Mouse (Mus musculus): ENCODE measurements around the gene Mbtd1. TPM values are rescaled to one million over a fixed set of nuclear protein-coding genes. Genes with fewer than 3 reads are reported as not detected.

Mbtd1 gene
- polyA plus RNA-seq, 1 experiment from 2014 or later = 5.1 TPM

- ATAC-seq (ENCODE audit: insufficient read depth) = no peak
- 61% methylated on average over 6 of the region's 6 CpGs for WGBS (ENCODE audit: insufficient replicate concordance)
- Histone ChIP-seq H3K27ac (replicated peaks) (no peak overlapping the region), H3K9me3 (replicated peaks) (no peaks in the 10 kb centered on the region), H3K27me3 (no peaks in the 10 kb centered on the region), H3K9ac (no peak overlapping the region), H3K4me2 (no peak overlapping the region), H3K36me3 (replicated peaks) (peaks cover 56% of the 10 kb centered on the region), H3K4me3 (replicated peaks) (no peak overlapping the region), H3K4me1 (replicated peaks) (peaks cover 31% of the 10 kb centered on the region)
These were observed 79.7 kb downstream of the Mbtd1 start for GRCm38 (mm10) chr11:93965391-93965790.

GRCm38 (mm10) chr11:93967381-93967780, 81.7 kb downstream of the Mbtd1 start:
- H3K36me3 ChIP-seq (replicated peaks) = peaks cover 38% of the 10 kb centered on the region
- no peak for ATAC-seq (ENCODE audit: insufficient read depth)
- H3K27ac ChIP-seq (replicated peaks) = peak overlapping the region; percentile 69
- WGBS (ENCODE audit: insufficient replicate concordance) = under 1% methylated on average over 11 of the region's 11 CpGs
- H3K9ac ChIP-seq = peak overlapping the region; percentile 72
- no peaks in the 10 kb centered on the region for H3K9me3 ChIP-seq (replicated peaks)
- H3K4me3 ChIP-seq (replicated peaks) = peak overlapping the region; percentile 75
- peak overlapping the region; percentile 90 for H3K4me2 ChIP-seq
- no peaks in the 10 kb centered on the region for H3K27me3 ChIP-seq
- peaks cover 31% of the 10 kb centered on the region for H3K4me1 ChIP-seq (replicated peaks)

GRCm38 (mm10) chr11:93968005-93968847, 82.6 kb downstream of the Mbtd1 start, which contains the start of the genes Gm20390 and Nme1:
Gene Gm20390 (minus strand): TSS chr11:93968293.
Gene Nme1 (minus strand): TSS chr11:93968521.
- Histone ChIP-seq H3K4me3 (replicated peaks) (peak within 1 kb of the TSS; percentile 75), H3K9ac (peak within 1 kb of the TSS; percentile 72), H3K36me3 (replicated peaks) (peaks cover 29% of the 10 kb centered on the region), H3K27ac (replicated peaks) (peak within 1 kb of the TSS; percentile 69), H3K4me2 (peak within 1 kb of the TSS; percentile 90), H3K9me3 (replicated peaks) (no peaks in the 10 kb centered on the region), H3K4me1 (replicated peaks) (peaks cover 31% of the 10 kb centered on the region), H3K27me3 (no peaks in the 10 kb centered on the region)
- WGBS (ENCODE audit: insufficient replicate concordance) = under 1% methylated on average over 40 of the region's 40 CpGs
- peak; percentile 95 for ATAC-seq (ENCODE audit: insufficient read depth)

DNA sequence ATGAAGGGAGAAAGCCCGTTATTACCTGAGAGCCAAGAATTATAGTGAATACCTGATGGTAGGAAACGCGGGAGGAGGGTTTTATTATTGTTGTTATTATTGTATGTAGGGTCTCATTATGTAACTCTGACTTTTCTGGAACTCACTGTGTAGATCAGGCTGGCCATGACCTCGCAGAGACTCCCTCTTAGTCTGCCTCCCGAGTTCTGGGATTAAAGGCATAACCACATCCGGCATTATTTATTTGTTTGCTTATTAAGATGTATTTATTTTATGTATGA, 83.1 kb downstream of the Mbtd1 start:
- Histone ChIP-seq H3K9me3 (replicated peaks) (no peaks in the 10 kb centered on the region), H3K9ac (peak overlapping the region; percentile 72), H3K36me3 (replicated peaks) (peaks cover 25% of the 10 kb centered on the region), H3K27me3 (no peaks in the 10 kb centered on the region), H3K4me2 (peak overlapping the region; percentile 90), H3K4me3 (replicated peaks) (peak overlapping the region; percentile 75), H3K27ac (replicated peaks) (peak overlapping the region; percentile 69; the same call in 1 of the 2 replicates), H3K4me1 (replicated peaks) (peaks cover 31% of the 10 kb centered on the region)
- ATAC-seq (ENCODE audit: insufficient read depth) = no peak
- 36% methylated on average over 6 of the region's 6 CpGs for WGBS (ENCODE audit: insufficient replicate concordance)

DNA sequence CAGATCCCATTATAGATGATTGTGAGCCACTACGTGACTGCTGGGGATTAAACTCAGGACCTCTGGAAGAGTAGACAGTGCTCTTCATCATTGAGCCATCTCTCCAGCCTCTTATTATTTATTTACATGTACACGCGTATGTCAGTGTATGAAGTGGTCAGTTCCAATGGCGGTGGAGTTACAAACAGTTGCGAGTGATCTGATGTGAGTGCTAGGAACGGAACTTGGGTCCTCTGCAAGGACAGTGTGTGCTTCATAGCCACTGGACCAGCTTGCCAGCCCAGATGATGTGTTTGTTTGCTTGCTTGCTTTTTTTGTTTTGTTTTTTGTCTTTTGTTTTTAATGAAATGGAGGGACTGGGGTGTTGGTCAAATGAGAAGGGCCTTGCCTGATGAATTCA, 83.5 kb downstream of the Mbtd1 start:
- peaks cover 21% of the 10 kb centered on the region for H3K36me3 ChIP-seq (replicated peaks)
- no peaks in the 10 kb centered on the region for H3K9me3 ChIP-seq (replicated peaks)
- no peaks in the 10 kb centered on the region for H3K27me3 ChIP-seq
- H3K4me1 ChIP-seq (replicated peaks) = peaks cover 31% of the 10 kb centered on the region
- 92% methylated on average over 6 of the region's 6 CpGs for WGBS (ENCODE audit: insufficient replicate concordance)
- peak overlapping the region; percentile 90 for H3K4me2 ChIP-seq
- no peak overlapping the region for H3K9ac ChIP-seq
- no peak overlapping the region for H3K27ac ChIP-seq (replicated peaks)
- no peak for ATAC-seq (ENCODE audit: insufficient read depth)
- no peak overlapping the region; the same call in 1 of the 2 replicates for H3K4me3 ChIP-seq (replicated peaks)

DNA sequence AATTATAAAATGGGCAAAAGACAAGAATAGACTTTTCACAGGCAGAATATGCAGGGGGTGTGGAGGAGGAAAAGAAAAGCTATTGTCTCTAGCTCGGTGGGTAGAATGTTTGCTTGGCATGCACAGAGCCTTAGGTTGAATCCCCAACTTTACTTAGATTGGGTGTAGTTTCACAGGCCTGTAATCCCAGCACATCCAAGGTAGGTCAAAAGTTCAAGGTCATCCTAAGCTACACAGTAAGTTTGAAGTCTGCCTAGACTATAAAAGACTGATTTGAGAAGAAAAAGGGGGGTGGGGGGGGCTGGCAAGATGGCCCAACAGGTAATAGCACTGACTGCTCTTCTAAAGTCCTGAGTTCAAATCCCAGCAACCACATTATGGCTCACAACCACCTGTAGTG, 84.1 kb downstream of the Mbtd1 start:
- Histone ChIP-seq H3K9me3 (replicated peaks) (no peaks in the 10 kb centered on the region), H3K27me3 (no peaks in the 10 kb centered on the region), H3K9ac (no peak overlapping the region), H3K36me3 (replicated peaks) (peaks cover 15% of the 10 kb centered on the region), H3K4me3 (replicated peaks) (no peak overlapping the region), H3K4me1 (replicated peaks) (peaks cover 31% of the 10 kb centered on the region), H3K27ac (replicated peaks) (no peak overlapping the region), H3K4me2 (no peak overlapping the region)
- ATAC-seq (ENCODE audit: insufficient read depth) = no peak
- 65% methylated on average over 1 of the region's 1 CpGs for WGBS (ENCODE audit: insufficient replicate concordance)

DNA sequence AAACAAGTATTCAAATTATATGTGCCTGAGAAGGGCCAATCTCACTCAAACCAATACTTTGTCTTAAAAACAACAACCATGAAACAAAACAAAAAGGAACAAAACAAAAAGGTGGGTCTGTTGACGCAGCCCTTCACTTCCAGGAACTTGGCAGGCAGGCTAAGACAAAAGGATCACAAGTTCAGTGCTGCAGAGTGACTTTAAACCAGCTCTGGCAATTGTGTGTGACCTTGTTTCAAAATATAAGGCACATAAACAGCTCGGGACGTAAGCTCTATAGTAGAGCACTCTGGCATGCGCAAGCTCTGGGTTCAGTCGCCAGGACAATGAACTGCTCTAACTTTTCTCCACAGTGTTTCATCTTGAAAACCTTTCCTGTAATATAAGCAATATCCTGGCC, 87.3 kb downstream of the Mbtd1 start:
- no peak for ATAC-seq (ENCODE audit: insufficient read depth)
- Histone ChIP-seq H3K9me3 (replicated peaks) (no peaks in the 10 kb centered on the region), H3K27me3 (no peaks in the 10 kb centered on the region), H3K36me3 (replicated peaks) (no peaks in the 10 kb centered on the region), H3K4me2 (no peak overlapping the region), H3K9ac (no peak overlapping the region), H3K4me3 (replicated peaks) (no peak overlapping the region), H3K27ac (replicated peaks) (no peak overlapping the region), H3K4me1 (replicated peaks) (peaks cover 9% of the 10 kb centered on the region)
- WGBS (ENCODE audit: insufficient replicate concordance) = 79% methylated on average over 5 of the region's 5 CpGs

DNA sequence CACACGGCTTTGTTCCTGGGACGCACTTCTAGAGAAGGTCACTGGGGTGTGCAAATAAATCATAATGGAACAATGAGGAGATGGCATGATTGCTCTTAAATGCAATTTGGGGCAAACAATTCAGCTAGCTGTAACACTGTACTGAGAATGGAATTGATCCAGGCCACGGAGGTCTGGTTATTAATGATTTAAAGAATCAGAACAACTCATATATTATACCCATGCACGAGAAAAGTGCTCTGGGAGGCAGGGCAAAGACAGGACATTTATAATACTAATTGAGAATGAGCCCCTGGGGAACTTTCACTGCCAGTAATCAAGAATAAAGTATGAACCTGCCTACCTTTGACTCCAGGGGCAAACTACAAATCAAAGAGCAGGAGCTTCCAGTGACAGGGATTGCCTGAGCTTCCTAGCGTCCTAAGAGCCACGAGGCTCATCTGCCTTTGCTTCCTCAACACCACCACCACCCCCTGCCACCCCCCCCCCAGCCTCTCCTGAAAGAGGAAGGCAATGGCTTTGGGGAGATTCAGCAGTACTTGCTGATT, 93.9 kb downstream of the Mbtd1 start:
- no peaks in the 10 kb centered on the region for H3K27me3 ChIP-seq
- no peaks in the 10 kb centered on the region for H3K9me3 ChIP-seq (replicated peaks)
- no peak overlapping the region for H3K9ac ChIP-seq
- 47% methylated on average over 6 of the region's 6 CpGs for WGBS (ENCODE audit: insufficient replicate concordance)
- no peaks in the 10 kb centered on the region for H3K36me3 ChIP-seq (replicated peaks)
- ATAC-seq (ENCODE audit: insufficient read depth) = no peak
- H3K27ac ChIP-seq (replicated peaks) = no peak overlapping the region
- no peaks in the 10 kb centered on the region for H3K4me1 ChIP-seq (replicated peaks)
- H3K4me3 ChIP-seq (replicated peaks) = no peak overlapping the region
- H3K4me2 ChIP-seq = no peak overlapping the region

GRCm38 (mm10) chr11:93984619-93985018, 99.0 kb downstream of the Mbtd1 start:
- Histone ChIP-seq H3K4me1 (replicated peaks) (peaks cover 15% of the 10 kb centered on the region), H3K36me3 (replicated peaks) (no peaks in the 10 kb centered on the region), H3K4me3 (replicated peaks) (no peak overlapping the region), H3K27ac (replicated peaks) (no peak overlapping the region), H3K4me2 (no peak overlapping the region), H3K9ac (no peak overlapping the region), H3K9me3 (replicated peaks) (no peaks in the 10 kb centered on the region), H3K27me3 (no peaks in the 10 kb centered on the region)
- no peak for ATAC-seq (ENCODE audit: insufficient read depth)
- 73% methylated on average over 3 of the region's 3 CpGs for WGBS (ENCODE audit: insufficient replicate concordance)

- Histone ChIP-seq H3K27ac (replicated peaks) (no peak overlapping the region), H3K4me3 (replicated peaks) (no peak overlapping the region), H3K9me3 (replicated peaks) (no peaks in the 10 kb centered on the region), H3K27me3 (no peaks in the 10 kb centered on the region), H3K36me3 (replicated peaks) (no peaks in the 10 kb centered on the region), H3K9ac (no peak overlapping the region), H3K4me1 (replicated peaks) (peaks cover 15% of the 10 kb centered on the region), H3K4me2 (no peak overlapping the region)
- ATAC-seq (ENCODE audit: insufficient read depth) = no peak
- 58% methylated on average over 5 of the region's 5 CpGs for WGBS (ENCODE audit: insufficient replicate concordance)
These were observed 99.6 kb downstream of the Mbtd1 start for GRCm38 (mm10) chr11:93985265-93985664.

DNA sequence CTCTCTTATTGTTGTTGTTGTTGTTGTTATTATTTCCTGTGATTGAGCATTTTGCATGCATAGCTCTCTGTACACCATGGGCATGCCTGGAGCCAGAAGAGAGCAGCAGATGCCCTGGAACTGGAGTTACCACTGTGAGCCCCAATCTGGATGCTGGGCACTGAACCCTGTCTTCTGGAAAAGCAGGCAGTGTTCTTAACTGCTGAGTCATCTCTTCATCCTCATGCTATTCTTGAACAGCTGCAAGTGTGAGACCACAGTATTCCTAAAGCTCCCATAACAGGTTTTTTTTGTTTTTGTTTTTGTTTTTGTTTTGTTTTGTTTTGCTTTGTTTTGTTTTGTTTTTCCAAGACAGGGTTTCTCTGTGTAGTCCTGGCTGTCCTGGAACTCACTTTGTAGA, 100.6 kb downstream of the Mbtd1 start:
- Histone ChIP-seq H3K4me1 (replicated peaks) (peaks cover 15% of the 10 kb centered on the region), H3K4me2 (no peak overlapping the region), H3K27ac (replicated peaks) (no peak overlapping the region), H3K4me3 (replicated peaks) (no peak overlapping the region), H3K27me3 (no peaks in the 10 kb centered on the region), H3K36me3 (replicated peaks) (no peaks in the 10 kb centered on the region), H3K9ac (no peak overlapping the region), H3K9me3 (replicated peaks) (no peaks in the 10 kb centered on the region)
- no peak for ATAC-seq (ENCODE audit: insufficient read depth)

Measured in liver, embryonic 15.5 days (tissue).